Mouse (Mus musculus) gastrocnemius, postnatal 25 days (tissue): ENCODE data around the gene Mcpt4. TPM values are rescaled to one million over a fixed set of nuclear protein-coding genes. Genes with fewer than 3 reads are reported as not detected.
"Not testable (repeated sequence)": the region's sequence is repeated elsewhere in the genome, so short reads cannot be mapped to it uniquely, and the experiment has no call there.

Source experiments
- DNase-seq: peaks from one replicate; pipeline ENCODE4 v3.0.0; 2022
- long read RNA-seq, 2 experiments: library from polyadenylated mRNA; stranded (forward); transcript quantifications; one replicate each; pipeline ENCODE4 v2.0.0; 2021
- total RNA-seq, 2 experiments: library from RNA; stranded (reverse); gene quantifications; 1 replicate in 1 of 2; 2 replicates in 1 of 2; pipeline ENCODE4 v1.2.3; 2021

Gene Mcpt4
- total RNA-seq: 1 to 10 TPM; 2.7 to 5.8 TPM
- long read RNA-seq, experiment 1, partial matches to known transcripts: 1 of 2 reads
- long read RNA-seq, experiment 1, other reads (novel, unspliced or antisense): 0 of 2 reads
- long read RNA-seq, experiment 2, partial matches to known transcripts: 1 of 1 reads
- long read RNA-seq, experiment 2, other reads (novel, unspliced or antisense): 0 of 1 reads

GRCm38 (mm10) chr14:56062213-56062612, at the start of gene Mcpt4:
Gene Mcpt4, minus strand, starts transcription at chr14:56062313.
- DNase-seq: not testable (repeated sequence)

DNA sequence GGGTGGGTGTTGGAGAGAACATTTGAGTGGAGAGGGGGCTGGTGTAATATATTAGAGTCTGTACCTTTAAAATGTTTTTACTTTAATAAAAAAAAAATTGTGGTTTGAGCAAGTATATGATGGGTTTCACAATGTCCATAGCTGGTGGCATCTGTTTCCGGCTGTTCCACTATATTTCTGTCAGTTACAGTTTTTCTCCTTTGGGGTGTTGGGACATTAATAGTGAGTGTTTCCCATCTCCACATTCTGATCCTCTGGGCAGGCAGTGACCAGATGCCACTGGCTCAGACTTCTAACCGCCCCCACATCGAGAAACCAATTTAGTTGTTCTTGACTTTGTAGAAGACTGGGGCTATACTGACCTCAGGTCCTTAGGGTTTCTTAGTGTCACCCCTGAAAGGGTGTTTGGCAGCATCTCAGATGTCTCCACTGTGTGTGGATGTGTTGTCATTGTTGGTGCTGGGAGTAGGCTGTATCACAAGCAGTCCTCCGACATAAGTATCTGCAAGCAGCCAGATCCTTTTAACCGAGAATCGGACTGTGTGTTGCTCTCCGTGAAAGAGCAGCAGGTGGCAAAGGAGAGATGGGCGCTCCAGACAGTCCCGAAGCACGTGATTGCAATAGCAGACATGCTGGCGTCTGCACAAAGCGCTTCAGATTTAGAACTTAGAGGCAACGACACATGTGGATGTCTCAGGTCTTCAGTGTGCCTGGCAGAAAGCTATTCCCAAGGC, 43.5 kb upstream of the Mcpt4 start:
- no peak for DNase-seq

- DNase-seq: no peak
Measured at GRCm38 (mm10) chr14:56105016-56105415, 42.9 kb upstream of the Mcpt4 start.

DNA sequence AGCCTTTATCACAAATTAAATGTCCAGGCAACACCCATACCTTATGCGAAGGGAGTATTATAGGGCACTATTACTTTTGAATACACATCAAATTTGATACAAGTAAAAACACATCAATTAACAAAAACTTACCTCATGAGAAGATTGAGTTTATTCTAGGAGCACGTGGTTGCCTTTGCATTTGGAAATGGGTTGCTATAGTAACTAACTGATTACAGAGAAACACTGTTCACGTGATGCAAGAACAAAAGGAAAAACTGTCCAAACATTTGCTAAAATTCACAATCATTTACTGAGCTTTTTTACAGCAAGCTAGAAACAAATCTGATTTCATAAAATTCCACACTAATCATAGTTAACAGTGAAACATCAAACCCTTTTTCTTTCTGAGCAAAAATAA, 41.3 kb upstream of the Mcpt4 start:
- no peak for DNase-seq

GRCm38 (mm10) chr14:56102386-56102785, 40.3 kb upstream of the Mcpt4 start, which contains the start of gene Ctsg:
Gene Ctsg, minus strand, starts transcription at chr14:56102574.
- no peak for DNase-seq

- no peak for DNase-seq
Measured at GRCm38 (mm10) chr14:56098940-56099339, 36.8 kb upstream of the Mcpt4 start.

GRCm38 (mm10) chr14:56097597-56097996, 35.5 kb upstream of the Mcpt4 start:
- DNase-seq: no peak

DNA sequence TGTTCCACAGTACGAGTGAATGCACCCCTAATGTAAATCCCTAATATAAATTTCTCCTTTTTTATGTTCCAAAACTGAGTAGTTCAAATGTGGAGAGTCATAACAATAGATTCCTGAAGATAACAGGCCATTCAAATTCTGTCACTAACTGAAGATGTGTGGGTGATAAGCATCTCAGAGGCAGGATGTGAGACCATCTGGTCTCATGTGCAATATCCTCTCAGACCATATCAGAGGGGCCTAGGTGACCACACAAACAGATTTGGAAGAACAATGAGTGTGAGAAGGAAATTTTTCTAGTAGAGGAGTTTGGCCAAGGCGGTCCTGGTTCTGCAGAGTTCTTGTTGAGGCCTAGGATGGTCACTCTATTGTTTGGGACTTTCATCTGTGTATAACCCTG, 31.2 kb upstream of the Mcpt4 start:
- DNase-seq: no peak

DNA sequence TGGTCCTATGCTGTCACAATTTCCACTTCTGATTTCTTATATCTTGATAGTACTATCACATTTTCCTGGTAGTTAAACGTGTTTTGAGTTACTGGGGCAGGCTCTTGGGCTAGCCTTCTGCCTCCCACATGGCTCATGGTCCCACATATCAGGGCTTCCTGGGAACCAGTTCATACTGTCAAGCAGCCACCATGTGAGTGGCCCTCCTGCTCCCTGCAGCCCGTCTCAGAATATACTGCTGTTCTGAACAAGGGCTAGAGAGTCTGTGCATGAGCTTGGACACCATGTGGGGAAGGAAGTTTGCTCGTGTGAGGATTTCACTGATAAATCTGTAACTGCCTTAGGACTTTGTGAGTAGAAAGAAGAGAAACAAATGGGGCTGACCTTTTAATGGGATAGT, 24.6 kb upstream of the Mcpt4 start:
- DNase-seq: no peak

GRCm38 (mm10) chr14:56085167-56085566, 23.1 kb upstream of the Mcpt4 start, which contains the start of gene Mcpt8:
Gene Mcpt8, minus strand, starts transcription at chr14:56085273.
- no peak for DNase-seq

- no peak for DNase-seq
Measured at GRCm38 (mm10) chr14:56082016-56082415, 19.9 kb upstream of the Mcpt4 start.

DNA sequence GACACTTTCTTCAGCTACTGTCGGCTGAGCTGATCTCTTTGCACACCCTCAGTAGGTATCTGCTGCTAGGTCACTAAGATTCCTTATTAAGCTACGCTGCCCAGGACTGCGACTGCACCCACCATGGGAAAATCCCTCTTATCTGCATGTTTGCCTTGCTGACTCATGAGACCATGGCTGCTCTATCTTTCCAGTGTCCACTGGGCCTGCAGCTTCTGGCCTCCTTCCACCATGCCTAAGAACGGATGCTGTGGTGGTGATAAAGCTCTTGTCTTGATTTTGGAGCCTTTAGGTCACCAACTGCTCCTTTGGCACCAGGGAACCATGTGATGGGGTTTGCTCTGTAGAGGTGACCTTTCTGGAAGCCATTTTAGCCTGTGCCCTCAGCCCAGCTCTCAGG, 4.4 kb downstream of the Mcpt4 start:
- DNase-seq: no peak

- no peak for DNase-seq
Measured at GRCm38 (mm10) chr14:56055408-56055807, 6.7 kb downstream of the Mcpt4 start.

DNA sequence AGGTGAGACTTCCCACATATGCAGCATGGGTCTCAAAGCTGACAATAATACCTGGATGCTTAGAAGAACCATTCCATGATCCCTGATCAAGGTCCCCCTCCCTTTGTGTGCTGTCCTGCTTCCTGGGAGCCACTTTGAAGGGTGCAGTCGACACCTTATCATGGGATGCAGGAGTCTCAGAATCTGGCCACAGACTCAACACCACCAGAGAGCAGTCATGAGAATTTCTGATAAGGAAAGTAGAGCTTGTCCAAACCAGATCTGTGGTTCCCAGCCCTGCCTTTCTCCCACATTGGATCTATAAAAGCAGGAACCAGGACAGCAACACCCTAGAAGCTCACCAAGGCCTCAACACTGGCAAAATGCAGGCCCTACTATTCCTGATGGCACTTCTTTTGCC, 20.3 kb downstream of the Mcpt4 start, which contains the start of gene Mcpt2:
Mcpt2 (plus strand) TSS at position 250 of the 400 bp plus-strand sequence.
- DNase-seq: not testable (repeated sequence)

DNA sequence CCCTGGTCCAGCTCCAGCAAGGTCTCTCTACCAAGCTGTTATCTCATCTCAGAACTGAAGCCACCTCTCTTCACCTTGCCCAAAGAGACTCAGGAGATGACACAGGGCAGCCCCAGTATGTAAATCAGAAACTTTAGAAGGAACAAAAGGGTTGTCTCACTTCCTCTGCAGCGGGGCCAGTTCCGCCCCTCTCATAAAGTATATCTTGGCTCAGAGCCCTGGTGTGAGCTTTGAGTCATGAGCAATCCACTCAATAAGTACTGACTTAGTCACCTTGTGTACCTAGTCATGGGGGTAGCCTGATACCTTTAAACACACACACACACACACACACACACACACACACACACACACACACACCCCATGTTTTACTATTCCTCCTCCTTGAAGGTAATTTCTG, 27.7 kb downstream of the Mcpt4 start:
- DNase-seq: no peak

DNA sequence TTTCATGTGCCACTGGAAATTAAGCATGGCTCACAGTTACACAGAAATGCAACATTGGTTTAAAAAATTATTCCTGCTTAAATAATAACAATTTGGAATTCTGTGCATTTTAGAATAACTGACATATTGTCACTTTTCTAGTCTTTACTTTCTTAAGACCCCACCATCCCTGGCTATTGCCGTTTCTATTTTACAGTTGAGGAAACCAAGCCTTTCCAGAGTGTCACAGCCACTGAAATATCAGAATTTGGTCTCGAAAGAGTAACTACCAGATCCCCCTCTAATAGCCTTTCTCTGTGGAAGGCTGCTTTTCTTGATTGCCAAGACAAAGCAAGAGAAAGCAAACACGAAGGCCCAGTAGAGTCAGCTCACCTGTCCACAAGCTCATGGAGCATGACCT, 31.7 kb downstream of the Mcpt4 start, which contains the start of gene Mcpt9:
Mcpt9 (minus strand) TSS at position 101 of the 400 bp plus-strand sequence.
- DNase-seq: not testable (repeated sequence)

DNA sequence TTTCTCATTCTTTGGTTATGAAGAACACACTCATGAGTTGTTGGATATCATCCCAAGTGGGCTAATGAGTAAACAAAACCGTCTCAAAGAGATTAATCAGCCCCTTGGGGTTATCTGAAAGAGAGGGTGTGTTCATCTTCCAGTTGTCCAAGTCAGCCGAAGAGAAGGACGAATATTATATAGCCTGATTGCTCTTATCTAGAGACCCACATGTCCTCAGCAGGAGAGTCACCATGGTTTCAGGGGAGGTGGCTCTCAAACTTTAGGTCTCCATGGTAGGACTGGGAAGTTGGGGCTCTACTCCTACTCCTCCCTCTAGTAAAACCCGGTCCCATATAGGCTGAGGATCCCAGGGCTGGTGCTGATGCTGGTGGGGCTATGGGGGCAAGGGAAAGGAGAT, 40.8 kb downstream of the Mcpt4 start:
- not testable (repeated sequence) for DNase-seq

GRCm38 (mm10) chr14:56019446-56019845, 42.7 kb downstream of the Mcpt4 start:
- DNase-seq: no peak

- not testable (repeated sequence) for DNase-seq
Measured at GRCm38 (mm10) chr14:56017671-56018070, 44.4 kb downstream of the Mcpt4 start, which contains the start of gene Mcpt1. Gene Mcpt1, plus strand, starts transcription at chr14:56017971.

- DNase-seq: no peak
Measured at GRCm38 (mm10) chr14:56013924-56014323, 48.2 kb downstream of the Mcpt4 start.

GRCm38 (mm10) chr14:56013147-56013546, 49.0 kb downstream of the Mcpt4 start:
- DNase-seq: no peak
